Mouse (Mus musculus) ES-CJ7 (cell line): ENCODE measurements at regions not wholly inside any gene's neighbourhood (a gene's known extent, or its start where the extent isn't known, plus 50 kb on each side); places are given as distances from the start of the nearest gene placed in this dataset.
A peak's percentile ranks its signal among the peaks of the same experiment; 100 is the strongest.

Experiments used
- DNase-seq: peaks from one replicate; pipeline ENCODE4 v3.0.0; 2011; ENCODE audit warnings: low read depth, low spot score

GRCm38 (mm10) chr8:26353476-26353875 lies 234.1 kb downstream of the Gm45692 start:
- DNase-seq = no peak

- DNase-seq = no peak
These were observed 235.2 kb downstream of the Gm45692 start for GRCm38 (mm10) chr8:26354516-26354915.

- DNase-seq = no peak
These were observed 237.5 kb downstream of the Gm45692 start for GRCm38 (mm10) chr8:26356801-26357200.

DNA sequence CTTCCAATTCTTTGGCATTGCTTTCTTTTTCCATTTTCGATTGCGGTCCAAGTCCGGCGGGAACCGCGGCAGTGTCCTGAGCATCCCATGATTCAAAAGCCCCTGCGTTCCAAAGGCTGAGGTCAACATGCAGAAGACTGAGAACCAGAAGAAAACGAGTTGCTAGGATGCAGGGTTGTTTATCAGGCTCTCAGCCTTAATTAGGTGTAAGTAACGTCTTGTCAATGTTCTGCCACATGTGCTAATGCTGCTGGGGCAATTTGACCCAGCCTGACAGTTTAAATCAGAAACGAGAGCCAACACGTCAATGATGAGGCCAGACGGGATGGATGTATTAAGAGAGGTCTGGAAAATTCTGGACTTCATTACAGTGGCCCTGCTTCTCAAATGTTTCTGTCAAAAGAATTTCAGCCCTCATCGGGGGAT lies 239.4 kb downstream of the Gm45692 start:
- no peak for DNase-seq

- DNase-seq = peak; percentile 57
These were observed 243.0 kb downstream of the Gm45692 start for GRCm38 (mm10) chr8:26362366-26362765.

DNA sequence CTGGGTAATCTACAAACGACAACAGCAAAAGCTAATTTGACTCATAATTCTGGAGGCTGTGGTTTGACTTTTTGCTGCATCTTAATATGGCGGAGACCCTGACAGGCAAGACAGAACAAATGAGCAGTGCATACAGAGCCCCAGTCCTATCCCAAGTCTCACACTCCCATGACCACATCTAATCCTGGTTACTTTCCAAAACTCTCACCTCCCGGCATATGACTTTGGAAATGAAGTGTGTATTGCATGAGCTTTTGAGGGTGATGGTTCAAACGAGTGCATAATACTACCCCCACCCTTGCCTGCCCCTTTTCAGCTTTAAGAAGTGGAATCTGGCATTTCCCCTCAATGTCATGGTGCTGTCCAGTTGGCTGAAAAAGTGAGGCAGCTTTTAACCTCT lies 244.3 kb downstream of the Gm45692 start:
- DNase-seq = no peak

DNA sequence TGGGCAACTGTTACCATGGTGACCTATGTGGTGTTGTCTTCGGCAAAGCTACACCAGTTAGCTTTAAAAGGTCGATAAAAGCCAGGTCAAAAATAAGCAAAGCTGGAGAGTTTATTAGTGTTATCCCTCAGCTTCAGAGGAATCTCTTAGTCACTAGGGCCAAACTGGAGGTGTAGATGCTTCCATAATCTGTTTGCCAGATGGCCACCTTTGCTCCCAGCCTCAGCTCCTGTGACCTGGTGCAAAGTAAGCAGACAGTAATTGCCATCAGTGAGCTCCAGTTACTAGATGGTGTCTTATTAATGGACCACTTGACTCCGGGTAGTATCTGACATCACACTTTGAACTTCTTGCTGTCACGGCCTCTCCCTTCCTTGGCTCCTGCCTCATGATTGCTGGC lies 245.3 kb downstream of the Gm45692 start:
- DNase-seq = no peak

DNA sequence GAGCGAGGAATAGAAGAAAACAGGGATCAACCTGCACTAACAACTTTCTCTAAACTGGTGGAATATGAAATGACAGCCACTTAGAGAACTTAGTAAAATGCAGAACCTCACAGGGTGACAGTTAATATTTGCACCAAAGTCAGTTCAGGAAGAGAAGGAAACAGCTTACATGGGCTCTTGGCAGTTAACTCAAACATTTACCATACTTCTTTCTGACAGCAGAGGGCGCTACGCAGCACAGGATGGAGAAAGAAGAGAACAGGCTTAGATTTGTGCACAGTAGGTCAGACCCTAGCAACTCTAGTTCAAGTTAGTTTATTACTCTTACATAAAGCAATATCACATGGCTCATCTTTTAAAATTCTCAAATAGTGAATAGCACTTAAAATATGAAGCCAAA lies 261.3 kb downstream of the Gm45692 start:
- DNase-seq = peak; percentile 75

- DNase-seq = peak; percentile 39
These were observed 263.1 kb downstream of the Gm45692 start for GRCm38 (mm10) chr8:26382426-26382825.

- no peak for DNase-seq
These were observed 264.6 kb downstream of the Gm45692 start for GRCm38 (mm10) chr8:26383886-26384285.

- no peak for DNase-seq
These were observed 265.1 kb downstream of the Gm45692 start for GRCm38 (mm10) chr8:26384305-26384993.

DNA sequence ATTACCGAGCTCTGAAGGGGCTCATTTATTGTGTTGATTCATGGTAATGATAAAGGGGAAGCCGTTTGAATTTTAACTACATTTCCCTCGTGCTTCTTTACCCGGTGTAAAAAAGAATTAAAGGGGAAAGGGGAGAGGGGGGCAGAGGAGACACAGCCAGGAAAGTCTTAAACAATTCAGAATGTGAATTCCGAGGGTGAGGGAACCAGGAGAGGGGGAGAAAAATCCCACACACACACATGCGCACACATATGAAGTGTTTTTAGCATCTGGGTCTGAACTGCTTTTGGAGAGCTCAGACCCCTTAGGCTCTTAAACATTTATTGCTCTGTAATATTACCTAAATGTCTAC lies 265.6 kb downstream of the Gm45692 start:
- no peak for DNase-seq

DNA sequence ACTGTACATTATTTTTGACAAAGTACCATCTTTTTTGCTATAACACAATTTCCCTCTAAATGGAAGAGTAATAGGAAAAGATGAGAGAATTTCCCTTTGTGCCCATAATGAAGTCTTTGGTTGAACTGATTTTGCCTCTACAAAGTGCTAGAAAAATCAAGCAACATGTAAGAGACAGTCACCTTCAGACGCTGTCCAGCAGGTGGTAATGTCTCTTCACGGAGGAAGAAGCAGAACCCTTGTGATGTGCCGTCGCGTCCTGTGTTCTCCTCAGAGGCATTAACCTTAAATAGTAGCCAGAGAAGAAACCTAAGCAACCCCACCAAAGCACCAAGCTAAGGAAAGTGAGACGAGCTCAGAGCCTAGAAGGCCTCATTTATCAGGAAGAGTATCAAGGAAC lies 275.7 kb downstream of the Gm45692 start:
- no peak for DNase-seq

DNA sequence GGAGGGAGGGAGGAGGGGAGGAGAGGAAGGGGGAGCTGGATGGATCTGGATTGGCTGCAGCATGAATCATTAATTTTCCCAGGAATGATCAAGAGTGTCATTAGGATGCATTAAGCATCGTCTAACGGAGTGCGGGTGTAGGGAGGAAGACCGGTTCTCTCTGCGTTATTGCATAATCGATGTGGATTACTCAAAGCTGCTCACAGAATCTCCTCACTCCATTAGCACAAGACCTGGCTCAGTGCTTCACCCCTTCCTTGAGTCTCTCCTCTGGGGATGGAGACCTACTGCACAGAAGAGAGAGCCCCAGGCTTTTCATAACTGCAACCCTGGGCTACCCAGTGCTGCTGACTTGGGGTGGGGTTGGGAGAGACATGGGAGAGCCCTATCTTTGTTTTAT lies 300.7 kb downstream of the Gm45692 start:
- no peak for DNase-seq

DNA sequence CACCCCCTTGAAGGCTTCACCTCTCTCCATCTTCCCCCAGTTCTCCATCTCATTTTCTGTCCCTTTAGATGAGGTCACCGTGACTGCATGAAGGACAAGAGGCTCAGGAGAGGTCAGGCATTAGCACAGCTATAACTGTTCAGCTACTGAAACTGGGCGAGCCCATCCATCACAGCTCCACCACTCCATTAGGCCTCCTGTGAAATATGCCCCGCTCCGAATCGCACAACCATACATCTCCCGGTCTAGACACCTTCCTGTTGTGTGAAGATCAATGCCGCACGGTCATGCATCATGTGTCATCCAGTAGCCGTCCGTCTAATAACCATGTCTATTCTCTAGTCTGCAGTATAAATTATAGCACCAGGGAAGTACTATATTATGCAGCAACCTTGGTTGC lies 301.2 kb downstream of the Gm45692 start:
- DNase-seq = no peak

- DNase-seq = no peak
These were observed 308.0 kb downstream of the Gm45692 start for GRCm38 (mm10) chr8:26427311-26427710.

GRCm38 (mm10) chr8:26429751-26430327 lies 310.5 kb downstream of the Gm45692 start:
- DNase-seq = no peak

DNA sequence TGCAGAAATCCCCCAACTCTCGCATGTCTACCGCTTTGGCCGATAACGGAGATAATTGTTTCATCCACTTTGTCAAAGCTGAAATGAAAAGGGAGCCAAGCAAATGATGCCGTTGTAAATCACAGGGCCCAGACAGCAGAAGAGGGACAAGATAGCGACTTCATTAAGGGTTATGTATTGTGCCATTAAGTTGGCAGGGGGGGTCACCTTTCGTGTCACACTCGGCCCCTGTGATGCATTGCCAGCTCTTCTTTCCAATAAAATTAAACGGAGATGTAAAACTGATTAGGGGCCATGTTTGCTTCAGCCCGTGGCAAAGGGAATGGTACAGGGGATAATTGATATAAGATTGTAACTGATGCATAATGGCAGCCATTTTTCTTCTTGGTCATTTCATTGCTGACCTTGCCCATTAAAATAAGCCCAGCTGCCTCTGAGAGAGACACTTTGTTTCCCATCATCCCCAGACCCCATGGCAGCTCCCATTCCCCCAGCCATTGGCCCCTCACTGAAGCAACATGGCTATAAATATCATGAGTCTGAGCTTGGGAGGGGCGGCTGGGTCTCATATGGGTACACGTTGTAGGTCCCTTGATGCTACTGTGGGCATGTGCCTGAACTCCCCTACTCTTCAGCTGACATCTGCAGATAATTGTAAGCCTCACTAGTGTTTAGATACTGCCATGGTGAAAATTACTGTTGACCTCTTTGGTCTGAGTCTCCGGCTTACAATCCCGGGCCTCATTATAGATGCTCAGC lies 313.0 kb downstream of the Gm45692 start:
- DNase-seq = no peak

DNA sequence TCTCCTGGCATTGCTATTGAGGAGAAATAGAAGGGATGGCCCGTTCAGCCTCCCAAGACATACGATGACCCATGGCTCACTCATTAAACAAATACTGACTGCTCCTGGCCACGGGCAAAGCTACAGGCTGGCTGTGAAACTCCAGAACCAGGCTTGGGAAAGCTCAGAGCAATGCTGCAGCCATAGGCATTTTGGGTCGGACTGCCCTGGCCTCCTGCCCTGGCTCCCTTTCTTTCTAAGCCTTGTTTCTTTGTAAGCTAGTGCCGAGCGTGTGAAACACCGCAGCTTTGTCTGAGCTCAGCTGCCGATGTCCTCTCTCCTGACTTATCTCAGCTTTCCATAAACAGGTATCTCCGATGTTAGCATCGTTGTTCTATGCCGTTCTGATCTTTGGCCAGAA lies 316.9 kb downstream of the Gm45692 start:
- no peak for DNase-seq

GRCm38 (mm10) chr8:26437571-26437970 lies 318.2 kb downstream of the Gm45692 start:
- DNase-seq = no peak

DNA sequence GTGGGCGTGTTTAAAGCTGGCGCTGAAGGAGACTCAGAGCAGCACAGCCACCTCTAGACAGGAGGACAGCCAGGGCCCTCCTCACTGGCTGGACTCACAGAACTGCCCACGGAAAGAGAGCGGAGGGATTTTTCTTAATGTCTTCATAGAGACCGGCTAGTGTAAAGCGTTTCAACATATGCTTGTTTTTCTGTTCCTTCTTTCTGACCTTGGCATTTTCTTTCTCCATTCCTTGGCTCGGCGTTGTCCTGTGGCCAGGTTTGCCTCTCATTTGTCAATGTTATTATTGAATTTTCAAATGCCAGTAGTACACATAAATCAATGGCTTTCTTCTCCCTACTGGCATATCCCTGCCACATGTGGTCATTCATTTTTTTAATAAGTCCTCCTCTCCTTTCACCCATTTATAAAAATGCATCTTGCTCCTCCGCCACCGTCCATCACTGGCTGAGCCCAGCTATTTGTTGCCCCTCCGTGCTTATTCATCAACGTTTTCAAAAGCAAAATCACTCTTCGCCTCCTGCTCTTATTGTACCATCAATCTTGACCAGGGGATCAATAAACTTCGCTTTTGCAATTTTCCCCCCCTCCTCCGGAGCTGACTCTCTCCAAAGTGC lies 319.0 kb downstream of the Gm45692 start:
- no peak for DNase-seq

GRCm38 (mm10) chr8:26438877-26439276 lies 319.5 kb downstream of the Gm45692 start:
- no peak for DNase-seq
